Mouse (Mus musculus): ENCODE measurements around the gene Apbb2.

Apbb2 gene

GRCm38 (mm10) chr5:66341848-66342247 is 276.7 kb downstream of the Apbb2 start:
- DNase-seq (ENCODE audit: low spot score in 2 of 2) = no peak

DNA sequence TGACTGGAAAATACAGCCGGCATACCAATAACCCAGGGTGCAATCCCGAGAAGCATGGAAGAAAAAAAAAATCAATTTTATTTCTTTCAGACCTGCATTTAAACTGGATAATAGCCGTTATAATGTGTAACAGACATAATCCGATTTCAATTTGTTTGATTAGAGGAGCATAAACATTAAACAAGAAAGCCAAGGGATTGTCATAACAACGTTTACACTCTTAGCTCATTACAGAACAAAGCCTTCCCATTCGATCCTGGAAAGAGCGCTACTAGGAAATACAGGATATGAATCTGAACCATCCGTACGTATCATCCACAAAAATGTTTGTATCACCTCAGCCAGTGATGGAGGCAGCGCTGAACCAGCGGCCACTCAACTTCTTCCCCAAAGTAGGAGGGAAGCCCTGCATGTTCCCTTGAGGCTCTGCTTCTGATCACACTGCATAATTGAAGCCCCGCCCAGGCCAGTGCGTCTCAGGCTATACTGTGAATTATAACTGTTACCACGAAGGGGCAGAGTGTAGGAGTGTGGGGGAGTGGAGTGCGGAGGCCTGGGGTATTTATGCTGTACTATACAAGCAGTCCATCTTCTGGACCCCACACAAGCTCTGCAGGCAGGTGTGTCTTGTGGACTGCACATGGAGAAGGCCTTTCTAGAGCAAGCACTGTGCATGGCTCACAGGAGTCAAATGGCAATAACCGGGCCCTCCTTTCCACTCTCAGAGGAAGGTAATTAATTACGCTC is 278.1 kb downstream of the Apbb2 start:
- DNase-seq (ENCODE audit: low spot score in 2 of 2) = no peak

DNA sequence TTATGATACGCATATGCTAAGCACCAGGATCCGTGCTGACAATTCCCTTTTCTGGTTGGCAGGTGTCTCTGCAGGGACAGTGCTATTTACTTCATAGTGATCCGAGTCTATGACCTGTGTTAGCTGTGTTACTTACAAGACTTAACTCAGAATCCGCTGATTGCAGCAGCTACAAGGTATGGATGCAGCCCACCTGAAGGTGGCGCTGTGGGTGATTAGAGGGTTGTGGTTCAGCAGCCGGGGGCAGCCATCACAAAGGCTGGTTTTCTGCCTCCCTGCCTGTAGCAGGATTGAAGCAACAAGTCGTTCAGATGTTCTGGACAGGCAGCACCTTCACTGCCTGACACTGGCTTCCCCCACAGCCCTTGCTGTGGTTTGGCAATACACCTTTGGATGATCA is 280.0 kb downstream of the Apbb2 start:
- peak in 1 of 2 experiments; percentile 16 for DNase-seq (ENCODE audit: low spot score in 2 of 2)

DNA sequence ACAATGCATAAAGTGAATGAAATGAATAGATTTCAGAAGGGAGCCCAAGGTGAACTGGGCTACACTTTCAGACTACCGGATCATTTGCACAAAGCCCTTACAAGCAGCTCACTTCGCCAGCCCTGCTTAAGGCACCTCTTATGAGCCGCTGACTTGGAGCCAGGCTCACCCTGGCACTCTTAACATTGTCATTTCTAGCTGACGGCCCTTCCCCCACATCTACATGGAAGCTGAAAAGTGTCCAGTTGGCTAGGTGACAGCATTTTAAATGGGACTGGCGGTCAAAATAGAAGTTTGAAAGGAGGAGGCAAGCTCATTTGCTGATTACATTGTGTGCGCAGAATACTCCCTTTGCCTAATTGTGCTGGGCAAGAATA is 280.6 kb downstream of the Apbb2 start:
- DNase-seq (ENCODE audit: low spot score in 2 of 2) = no peak

GRCm38 (mm10) chr5:66337025-66337968 is 281.3 kb downstream of the Apbb2 start:
- no peak for DNase-seq (ENCODE audit: low spot score in 2 of 2)

DNA sequence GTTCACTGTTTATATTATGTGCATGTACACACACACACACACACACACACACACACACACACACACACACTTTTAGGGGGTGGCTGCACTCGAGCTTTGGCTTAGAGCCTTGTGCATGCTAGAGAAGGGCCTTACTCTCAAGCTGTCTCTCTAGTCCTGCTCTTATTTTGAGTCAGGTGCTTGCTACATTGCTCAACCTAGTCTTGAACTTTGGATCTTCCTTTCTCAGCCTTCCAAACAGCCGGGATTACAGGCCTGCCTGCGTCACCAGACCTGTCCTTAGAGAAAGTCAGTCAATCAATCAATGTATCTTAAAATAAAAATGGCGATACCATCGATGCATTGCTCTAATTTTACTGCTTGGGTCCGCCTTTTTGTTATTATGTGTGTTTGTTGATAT is 287.8 kb downstream of the Apbb2 start:
- DNase-seq (ENCODE audit: low spot score in 2 of 2) = no peak

DNA sequence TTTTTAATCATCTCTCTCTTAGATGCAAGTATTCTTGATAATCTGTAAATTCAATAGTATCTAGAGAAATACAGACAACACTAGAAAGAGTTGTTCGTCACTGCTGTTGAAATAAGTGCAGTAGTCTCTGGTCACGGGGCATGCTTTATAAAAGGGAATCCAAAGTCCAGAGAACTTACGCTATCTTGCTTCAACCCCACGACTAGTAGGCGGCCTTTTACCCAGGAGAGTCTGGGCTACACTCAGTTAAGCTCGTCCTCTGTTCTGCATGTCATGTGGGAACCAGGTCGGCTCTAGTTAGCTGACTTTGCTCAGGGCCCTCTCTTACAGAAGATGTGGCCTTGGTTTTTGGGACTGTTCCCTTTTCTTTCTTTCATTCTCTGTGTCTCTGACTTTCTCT is 289.8 kb downstream of the Apbb2 start:
- DNase-seq (ENCODE audit: low spot score in 2 of 2) = no peak

GRCm38 (mm10) chr5:66327949-66328726 is 290.4 kb downstream of the Apbb2 start:
- DNase-seq (ENCODE audit: low spot score in 2 of 2) = no peak

DNA sequence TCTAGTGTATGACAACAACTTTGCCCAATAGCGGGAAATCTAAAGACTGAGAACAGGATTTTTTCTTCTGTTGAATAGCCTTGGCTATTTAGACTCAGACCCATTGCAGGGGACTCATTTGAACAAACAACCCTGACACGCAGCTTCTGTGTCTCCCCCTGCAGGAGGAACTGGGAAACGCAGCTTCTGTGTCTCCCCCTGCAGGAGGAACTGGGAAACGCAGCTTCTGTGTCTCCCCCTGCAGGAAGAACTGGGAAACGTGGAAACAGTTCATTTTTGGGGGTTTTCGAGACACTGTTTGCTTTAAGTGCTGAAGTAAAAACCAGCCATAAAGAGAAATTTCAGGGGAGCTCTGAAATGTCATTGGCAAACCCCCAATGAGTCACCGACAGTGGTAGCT is 292.2 kb downstream of the Apbb2 start:
- peak; percentile 27 to 36 for DNase-seq (ENCODE audit: low spot score in 2 of 2)

DNA sequence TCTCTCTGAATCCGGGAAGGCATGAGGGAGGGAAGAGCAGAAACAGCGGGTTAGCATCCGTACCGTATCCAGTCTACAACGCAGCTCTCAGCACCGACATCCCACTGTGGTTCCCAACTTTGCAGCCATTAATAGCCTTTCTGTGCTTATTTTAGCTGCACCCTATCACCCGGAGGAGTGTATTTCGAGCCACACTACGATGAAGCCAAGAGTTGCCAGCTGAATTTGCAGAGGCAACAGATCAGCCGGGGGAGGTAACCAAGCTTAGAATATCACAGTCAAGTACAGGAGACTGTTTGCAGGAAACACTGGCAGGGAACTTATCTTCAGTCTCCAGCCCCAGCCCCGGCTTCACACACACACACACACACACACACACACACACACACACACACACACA is 295.0 kb downstream of the Apbb2 start:
- no peak for DNase-seq (ENCODE audit: low spot score in 2 of 2)

DNA sequence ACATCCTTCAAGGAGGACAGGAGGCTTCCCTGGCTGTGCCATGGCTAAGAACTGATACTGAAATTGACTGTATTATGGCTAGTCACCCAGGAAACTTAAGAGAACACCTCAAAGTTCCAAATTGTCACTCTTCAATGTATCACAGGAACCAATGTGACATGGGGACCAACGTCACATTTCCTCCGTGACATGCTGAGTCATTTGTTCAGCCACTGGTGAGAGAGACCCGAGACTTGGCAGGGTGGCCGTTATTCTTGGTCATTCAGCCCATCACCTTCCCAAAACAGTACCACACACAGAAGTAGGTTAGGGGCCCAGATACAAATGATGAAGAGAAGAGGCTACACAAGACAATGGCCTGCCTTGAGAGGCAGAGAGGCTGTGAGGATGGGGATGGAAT is 295.5 kb downstream of the Apbb2 start:
- DNase-seq (ENCODE audit: low spot score in 2 of 2) = no peak

DNA sequence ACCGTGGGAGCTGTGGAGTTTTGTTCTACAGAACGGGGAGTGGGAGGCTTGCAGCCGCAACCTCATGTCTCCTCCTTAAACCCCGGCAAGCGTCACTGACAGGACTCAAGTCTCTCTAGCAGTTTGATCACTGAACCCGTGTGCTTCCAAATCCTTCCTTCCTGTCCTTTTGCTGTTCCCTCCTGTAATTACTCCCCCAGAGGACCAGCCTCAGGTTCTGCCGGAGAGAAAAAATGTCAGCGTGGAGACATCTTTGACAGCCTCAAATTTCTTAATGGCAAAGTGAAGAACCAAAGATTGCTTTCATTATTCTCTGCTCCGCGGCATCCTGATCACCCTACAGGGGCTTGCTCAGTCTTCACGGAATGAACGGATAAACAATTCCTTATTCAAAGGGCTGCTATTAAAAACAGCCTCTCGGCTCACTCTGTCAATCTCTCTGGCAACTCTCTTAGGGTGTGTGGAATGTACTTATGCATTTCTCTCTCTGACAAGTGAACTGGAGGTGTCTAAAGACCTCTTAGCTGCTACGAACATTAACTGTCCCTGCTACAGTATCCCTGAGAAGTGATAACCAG is 298.7 kb downstream of the Apbb2 start:
- no peak for DNase-seq (ENCODE audit: low spot score in 2 of 2)

GRCm38 (mm10) chr5:66319341-66319740 is 299.2 kb downstream of the Apbb2 start:
- peak; percentile 35 to 60 for DNase-seq (ENCODE audit: low spot score in 2 of 2)

DNA sequence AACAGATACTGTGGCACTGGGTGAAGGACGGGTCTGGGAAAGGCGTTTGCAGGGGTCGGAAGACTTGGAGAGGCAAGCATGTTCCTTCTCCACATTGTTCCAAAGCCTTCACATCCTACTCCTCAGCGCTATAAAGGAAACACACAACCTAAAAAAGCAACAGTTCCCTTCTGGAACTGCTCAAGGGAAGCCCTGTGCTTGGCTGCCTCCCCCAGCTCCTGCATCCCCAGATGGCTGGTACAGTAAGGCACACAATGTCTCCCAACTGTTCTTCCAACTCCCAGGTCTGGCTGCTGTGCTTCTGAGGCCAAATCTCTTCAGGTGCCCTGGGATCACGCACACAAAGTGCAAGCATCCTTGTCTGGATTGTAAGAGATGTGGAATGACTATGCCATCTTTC is 302.8 kb downstream of the Apbb2 start:
- no peak for DNase-seq (ENCODE audit: low spot score in 2 of 2)

DNA sequence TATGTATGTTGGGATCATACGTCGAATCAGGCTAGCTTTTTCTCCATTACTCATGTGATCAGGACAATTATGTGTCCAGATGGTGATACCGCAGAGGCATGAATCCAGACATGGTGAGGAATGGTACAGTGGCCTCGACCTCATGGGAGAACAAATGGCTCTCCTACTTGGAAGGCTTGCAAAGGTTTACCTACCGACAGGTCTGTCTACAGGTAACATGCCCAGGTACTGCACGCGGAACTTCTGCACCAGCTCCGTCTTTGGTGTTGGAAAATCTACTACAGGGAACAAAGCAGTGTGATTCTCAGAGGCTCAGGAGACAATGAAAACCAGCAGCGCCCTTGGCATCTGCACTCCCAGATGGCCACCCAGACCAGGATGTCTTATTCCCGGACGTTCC is 307.8 kb downstream of the Apbb2 start:
- no peak for DNase-seq (ENCODE audit: low spot score in 2 of 2)

GRCm38 (mm10) chr5:66310328-66310727 is 308.3 kb downstream of the Apbb2 start:
- DNase-seq (ENCODE audit: low spot score in 2 of 2) = no peak

DNA sequence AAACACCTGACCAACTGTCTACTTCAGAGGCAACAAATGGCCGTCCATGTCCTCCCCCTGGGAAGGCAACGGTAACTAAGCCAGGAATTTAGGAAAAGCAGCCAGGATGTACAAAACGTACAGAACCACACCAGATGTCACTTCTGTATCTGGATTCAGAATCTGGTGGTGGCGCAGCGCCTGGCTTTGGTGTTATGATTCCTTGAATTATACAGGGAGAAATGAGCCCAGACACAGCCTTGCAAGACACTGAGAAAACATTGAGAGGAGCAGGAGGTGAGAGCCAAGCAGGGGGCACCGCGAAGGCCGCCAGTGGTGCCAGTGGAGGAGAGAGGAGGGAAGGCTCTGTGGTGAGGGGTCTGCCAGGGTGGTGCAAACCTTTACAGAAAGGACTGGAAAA is 313.1 kb downstream of the Apbb2 start:
- DNase-seq (ENCODE audit: low spot score in 2 of 2) = no peak

DNA sequence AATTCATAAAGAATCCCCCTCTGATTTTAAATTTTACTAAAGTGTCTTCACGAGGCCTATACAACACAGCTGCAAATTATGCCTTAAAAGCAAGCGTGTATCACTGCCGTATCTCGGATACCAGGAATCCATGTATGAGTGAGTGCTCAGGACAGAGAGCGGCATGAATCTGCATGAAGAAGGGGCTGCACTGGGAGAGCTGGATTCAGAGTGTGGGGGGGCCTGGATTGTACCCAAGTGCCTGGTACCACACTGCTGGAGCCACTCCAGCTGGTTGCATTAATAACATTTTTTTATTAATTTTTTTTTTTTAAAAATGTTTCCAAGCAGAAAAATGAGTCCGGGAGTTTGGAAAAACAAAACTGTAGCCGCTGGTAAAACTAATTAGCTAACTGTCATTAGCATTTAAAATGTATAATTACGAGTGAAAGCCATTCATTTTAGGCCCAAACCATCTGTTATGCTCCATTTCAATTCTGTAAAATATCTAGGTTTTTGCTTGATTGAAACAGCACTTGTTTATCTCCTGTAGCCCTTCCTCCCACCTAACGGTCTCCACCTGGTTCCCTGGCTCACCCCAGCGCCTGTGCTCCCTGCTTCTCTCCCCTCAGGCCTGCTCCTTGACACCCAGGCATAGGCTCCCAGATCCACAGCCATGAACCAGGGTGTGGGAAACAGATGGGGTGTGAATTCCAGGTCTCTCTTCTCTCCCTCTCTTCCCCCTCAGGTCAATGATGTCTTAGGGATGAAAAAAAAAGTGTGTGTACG is 314.1 kb downstream of the Apbb2 start:
- no peak for DNase-seq (ENCODE audit: low spot score in 2 of 2)

GRCm38 (mm10) chr5:66302873-66303272 is 315.7 kb downstream of the Apbb2 start:
- DNase-seq (ENCODE audit: low spot score in 2 of 2) = no peak

DNA sequence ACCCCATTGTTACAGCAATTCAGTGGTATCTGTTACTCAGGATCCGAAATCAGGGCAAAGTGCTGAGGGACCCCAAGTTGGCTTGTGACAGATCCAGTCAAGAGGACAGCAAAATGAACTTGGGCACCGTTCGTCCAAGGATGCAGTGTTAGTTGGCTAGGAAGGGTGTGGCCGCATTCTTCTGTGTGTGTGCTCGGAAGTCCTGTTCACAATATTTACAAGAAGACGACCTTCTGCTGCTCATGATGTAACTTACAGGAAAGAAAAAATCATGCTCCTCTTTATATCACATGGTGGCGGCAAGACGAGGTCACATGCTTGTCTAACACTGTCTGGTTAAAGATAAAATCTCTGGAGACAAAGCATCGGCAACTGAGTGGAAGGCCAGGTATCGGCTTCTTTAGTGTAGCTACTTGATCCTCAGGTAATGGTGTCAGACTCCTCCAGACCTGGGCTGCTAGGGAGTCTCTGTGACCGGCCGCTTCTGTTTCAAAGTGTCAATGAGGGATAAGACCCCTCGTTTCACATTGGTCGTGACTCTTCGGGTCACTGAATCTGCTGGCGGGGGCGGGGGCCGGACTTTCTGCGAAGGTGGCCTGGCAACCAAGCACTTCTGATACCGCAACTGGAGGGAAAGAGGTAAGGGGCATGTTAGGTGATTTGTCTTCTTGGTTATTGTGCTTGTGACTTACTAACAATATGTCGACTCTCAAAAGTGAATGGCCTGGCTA is 316.3 kb downstream of the Apbb2 start:
- no peak for DNase-seq (ENCODE audit: low spot score in 2 of 2)
